Mouse (Mus musculus): ENCODE results near the gene 6430548M08Rik. TPM values are rescaled to one million over a fixed set of nuclear protein-coding genes. Genes with fewer than 3 reads are reported as not detected.
A peak's percentile ranks its signal among the peaks of the same experiment; 100 is the strongest.

Gene 6430548M08Rik
- polyA plus RNA-seq, 1 experiment from 2014 or later, result 32.6 TPM

DNA sequence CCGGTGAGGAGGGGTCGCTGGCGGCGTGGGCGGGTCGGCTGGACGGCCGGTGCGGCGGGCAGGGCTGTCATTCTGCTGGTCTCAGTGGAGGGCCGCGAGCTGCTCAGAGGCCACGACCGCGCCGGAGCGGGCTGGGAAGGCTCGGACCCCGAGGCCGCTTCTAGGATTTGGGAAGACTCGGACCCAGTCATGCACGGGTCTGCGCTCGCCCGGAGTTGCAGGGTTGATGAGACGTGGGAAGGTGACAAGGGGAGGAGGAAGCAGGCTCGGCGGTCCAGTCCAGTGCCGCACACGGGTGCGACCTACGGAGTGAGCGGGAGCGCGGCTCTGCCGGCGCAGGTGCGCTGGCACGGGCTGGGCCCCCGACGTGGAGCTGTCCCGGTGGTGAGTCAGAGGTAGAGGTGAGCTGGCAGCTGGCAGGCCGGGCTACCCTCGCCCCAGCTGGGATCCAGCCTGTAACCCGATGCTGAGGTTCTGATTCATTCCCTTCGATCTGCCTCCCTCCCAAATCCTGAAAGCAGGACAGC is 426 bp downstream of the 6430548M08Rik start:
- Histone ChIP-seq H3K9ac (ENCODE audit: low read depth, low read length) (peak overlapping the region; percentile 93), H3K4me3 (ENCODE audit: low read length) (peak overlapping the region; percentile 84), H3K27ac (ENCODE audit: low read depth, low read length) (peak overlapping the region; percentile 87), H3K9me3 (ENCODE audit: control insufficient read depth, low read length) (no peaks in the 10 kb centered on the region), H3K4me1 (ENCODE audit: control insufficient read depth, insufficient read depth, low read depth, low read length) (peaks cover 6% of the 10 kb centered on the region), H3K36me3 (ENCODE audit: control insufficient read depth, insufficient read depth, low read length) (no peaks in the 10 kb centered on the region), H3K27me3 (replicated peaks; ENCODE audit: control insufficient read depth, insufficient read depth, low read length) (no peaks in the 10 kb centered on the region), H3K4me2 (ENCODE audit: low read length) (peak overlapping the region; percentile 80)
- WGBS, result under 1% methylated on average over 43 of the region's 46 CpGs
- no peak; the same call in 1 of the 2 replicates for ATAC-seq

DNA sequence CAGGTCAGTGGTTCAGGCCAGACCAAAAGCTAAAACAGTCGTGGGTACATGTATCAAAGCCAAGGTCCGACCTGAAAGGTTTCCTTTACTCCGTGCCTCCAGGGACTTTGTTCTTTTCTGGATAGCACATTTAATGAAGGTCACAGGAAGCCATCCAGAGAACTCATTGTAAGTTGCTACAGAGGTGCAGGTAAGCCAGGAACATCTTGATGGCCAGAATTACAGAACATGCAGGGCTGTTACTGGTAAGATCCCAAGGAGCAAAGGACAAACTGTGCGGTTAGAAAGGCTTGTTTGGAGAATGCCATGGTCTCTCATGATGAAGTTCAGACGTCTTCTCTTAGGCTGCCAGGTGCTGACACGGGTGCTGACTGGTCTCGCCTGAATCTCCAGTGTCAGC is 2.6 kb downstream of the 6430548M08Rik start:
- Histone ChIP-seq H3K4me1 (ENCODE audit: control insufficient read depth, insufficient read depth, low read depth, low read length) (peaks cover 6% of the 10 kb centered on the region), H3K4me3 (ENCODE audit: low read length) (no peak overlapping the region), H3K27me3 (replicated peaks; ENCODE audit: control insufficient read depth, insufficient read depth, low read length) (no peaks in the 10 kb centered on the region), H3K9ac (ENCODE audit: low read depth, low read length) (no peak overlapping the region), H3K4me2 (ENCODE audit: low read length) (no peak overlapping the region), H3K9me3 (ENCODE audit: control insufficient read depth, low read length) (no peaks in the 10 kb centered on the region), H3K27ac (ENCODE audit: low read depth, low read length) (no peak overlapping the region), H3K36me3 (ENCODE audit: control insufficient read depth, insufficient read depth, low read length) (no peaks in the 10 kb centered on the region)
- no peak for ATAC-seq
- WGBS, result 73% methylated on average over 7 of the region's 7 CpGs

DNA sequence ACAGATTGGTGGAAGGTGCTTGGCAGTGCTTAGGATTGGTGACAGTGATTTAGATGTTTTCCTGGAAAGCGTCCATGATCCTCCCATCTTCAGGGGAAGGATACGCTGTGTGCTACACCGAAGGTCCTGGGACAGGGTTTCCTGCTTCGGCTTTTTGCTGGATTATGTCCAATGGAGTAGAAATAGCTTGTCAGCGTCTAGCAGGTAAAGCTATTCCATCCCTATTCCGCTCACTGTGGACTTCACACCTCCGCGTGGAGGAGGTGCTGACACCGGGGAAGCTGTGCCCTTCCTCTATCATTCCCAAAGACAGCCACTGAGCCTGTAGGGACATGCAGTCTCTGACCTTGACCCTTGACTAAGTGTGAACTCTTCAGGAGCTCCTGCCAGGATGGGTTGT is 4.2 kb downstream of the 6430548M08Rik start:
- 80% methylated on average over 9 of the region's 9 CpGs for WGBS
- Histone ChIP-seq H3K27ac (ENCODE audit: low read depth, low read length) (no peak overlapping the region), H3K36me3 (ENCODE audit: control insufficient read depth, insufficient read depth, low read length) (no peaks in the 10 kb centered on the region), H3K9me3 (ENCODE audit: control insufficient read depth, low read length) (no peaks in the 10 kb centered on the region), H3K4me1 (ENCODE audit: control insufficient read depth, insufficient read depth, low read depth, low read length) (peaks cover 2% of the 10 kb centered on the region), H3K9ac (ENCODE audit: low read depth, low read length) (no peak overlapping the region), H3K4me3 (ENCODE audit: low read length) (no peak overlapping the region), H3K4me2 (ENCODE audit: low read length) (no peak overlapping the region), H3K27me3 (replicated peaks; ENCODE audit: control insufficient read depth, insufficient read depth, low read length) (no peaks in the 10 kb centered on the region)
- no peak for ATAC-seq

DNA sequence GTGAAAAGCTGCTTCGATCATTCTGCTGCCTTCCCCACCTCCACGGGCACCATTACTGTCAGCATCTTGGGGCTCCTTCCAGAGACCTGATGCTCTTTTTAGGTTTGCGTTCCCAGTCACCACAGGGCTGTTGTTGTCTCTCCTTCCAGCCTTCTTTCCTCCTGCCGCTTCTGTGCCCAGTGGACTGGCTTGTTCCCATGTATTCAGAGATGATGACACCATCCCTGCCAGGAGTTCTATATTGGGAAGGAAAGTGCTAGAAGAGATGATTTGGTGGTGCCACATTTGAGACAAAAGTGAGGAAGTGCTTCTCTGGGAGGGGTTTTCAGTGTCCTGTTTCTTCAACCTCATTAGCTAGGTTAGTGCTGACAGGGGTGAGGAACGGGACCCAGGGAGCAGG is 4.9 kb downstream of the 6430548M08Rik start:
- no peaks in the 10 kb centered on the region; the same call in 1 of the 2 replicates for H3K4me1 ChIP-seq (ENCODE audit: control insufficient read depth, insufficient read depth, low read depth, low read length)
- H3K4me3 ChIP-seq (ENCODE audit: low read length), result no peak overlapping the region
- H3K27ac ChIP-seq (ENCODE audit: low read depth, low read length), result no peak overlapping the region
- WGBS, result 91% methylated on average over 5 of the region's 5 CpGs
- no peak for ATAC-seq
- no peaks in the 10 kb centered on the region for H3K27me3 ChIP-seq (replicated peaks; ENCODE audit: control insufficient read depth, insufficient read depth, low read length)
- no peak overlapping the region for H3K4me2 ChIP-seq (ENCODE audit: low read length)
- H3K9ac ChIP-seq (ENCODE audit: low read depth, low read length), result no peak overlapping the region
- no peaks in the 10 kb centered on the region for H3K9me3 ChIP-seq (ENCODE audit: control insufficient read depth, low read length)
- H3K36me3 ChIP-seq (ENCODE audit: control insufficient read depth, insufficient read depth, low read length), result no peaks in the 10 kb centered on the region

DNA sequence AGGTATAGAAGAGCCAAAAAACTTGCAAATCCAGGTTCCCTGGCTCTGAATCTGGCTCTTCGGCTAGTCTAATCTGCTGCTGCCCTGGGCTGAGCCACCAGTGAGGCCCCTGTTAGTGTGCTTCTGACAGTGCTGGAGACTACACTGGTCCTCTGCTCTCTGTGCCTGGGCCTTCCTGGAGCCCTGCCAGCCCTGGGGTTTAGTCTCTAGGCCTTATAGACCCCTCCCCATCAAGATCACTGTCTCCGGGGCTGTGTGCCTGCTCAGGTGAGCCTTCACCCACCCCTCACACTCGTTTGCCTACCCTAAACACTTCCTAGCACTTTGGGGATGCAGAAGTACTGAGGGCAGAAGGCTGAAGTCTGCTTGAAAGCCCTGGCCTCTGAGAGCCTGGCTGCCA is 5.5 kb downstream of the 6430548M08Rik start:
- H3K9me3 ChIP-seq (ENCODE audit: control insufficient read depth, low read length), result no peaks in the 10 kb centered on the region
- no peaks in the 10 kb centered on the region for H3K27me3 ChIP-seq (replicated peaks; ENCODE audit: control insufficient read depth, insufficient read depth, low read length)
- no peak overlapping the region for H3K4me2 ChIP-seq (ENCODE audit: low read length)
- H3K27ac ChIP-seq (ENCODE audit: low read depth, low read length), result no peak overlapping the region
- no peak overlapping the region for H3K9ac ChIP-seq (ENCODE audit: low read depth, low read length)
- 76% methylated on average over 3 of the region's 3 CpGs for WGBS
- ATAC-seq, result no peak
- H3K4me1 ChIP-seq (ENCODE audit: control insufficient read depth, insufficient read depth, low read depth, low read length), result no peaks in the 10 kb centered on the region; the same call in 1 of the 2 replicates
- no peaks in the 10 kb centered on the region for H3K36me3 ChIP-seq (ENCODE audit: control insufficient read depth, insufficient read depth, low read length)
- no peak overlapping the region for H3K4me3 ChIP-seq (ENCODE audit: low read length)

DNA sequence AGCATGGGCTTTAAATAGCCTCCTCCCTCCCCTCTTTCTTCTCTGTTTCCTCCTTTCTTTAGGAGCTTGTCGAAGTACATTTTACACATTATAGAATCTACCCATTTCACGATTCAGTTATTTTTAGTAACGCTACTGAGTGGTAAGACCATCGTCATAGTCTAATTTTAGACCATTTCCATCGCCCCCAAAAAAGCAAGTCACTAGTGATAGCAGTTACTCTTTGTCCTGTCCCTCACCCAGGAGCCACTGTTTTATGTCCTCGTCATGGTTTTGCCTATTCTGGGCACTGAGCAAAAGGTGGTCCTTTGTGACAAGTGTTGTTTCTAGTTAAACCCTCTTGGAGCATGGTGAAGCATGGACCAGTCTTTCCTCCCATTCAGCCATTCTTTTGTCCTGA is 6.0 kb downstream of the 6430548M08Rik start:
- H3K4me3 ChIP-seq (ENCODE audit: low read length), result no peak overlapping the region
- ATAC-seq, result no peak
- no peaks in the 10 kb centered on the region for H3K9me3 ChIP-seq (ENCODE audit: control insufficient read depth, low read length)
- peaks cover 5% of the 10 kb centered on the region; the same call in 1 of the 2 replicates for H3K4me1 ChIP-seq (ENCODE audit: control insufficient read depth, insufficient read depth, low read depth, low read length)
- H3K27me3 ChIP-seq (replicated peaks; ENCODE audit: control insufficient read depth, insufficient read depth, low read length), result no peaks in the 10 kb centered on the region
- no peak overlapping the region for H3K27ac ChIP-seq (ENCODE audit: low read depth, low read length)
- H3K36me3 ChIP-seq (ENCODE audit: control insufficient read depth, insufficient read depth, low read length), result no peaks in the 10 kb centered on the region
- no peak overlapping the region for H3K9ac ChIP-seq (ENCODE audit: low read depth, low read length)
- 82% methylated on average over 6 of the region's 6 CpGs for WGBS
- no peak overlapping the region for H3K4me2 ChIP-seq (ENCODE audit: low read length)

DNA sequence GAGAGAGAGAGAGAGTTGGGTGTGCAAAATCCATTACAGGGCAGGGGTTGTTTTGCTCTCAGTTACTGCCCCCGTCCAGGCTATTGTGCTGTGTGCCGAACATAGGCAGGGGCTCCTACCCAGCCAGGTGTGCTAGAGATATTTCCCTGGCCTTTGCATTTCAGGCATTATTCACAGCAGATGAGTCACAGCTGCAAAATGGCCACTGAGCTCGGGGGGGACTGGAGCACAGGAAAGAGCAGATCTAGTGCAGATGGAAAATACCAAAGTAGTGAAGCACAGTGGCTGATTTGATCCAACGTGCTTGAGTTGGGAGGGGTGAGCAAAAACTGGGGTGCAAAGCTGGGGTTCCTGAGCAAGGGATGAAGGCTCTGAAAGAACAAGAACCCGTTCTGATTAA is 7.0 kb downstream of the 6430548M08Rik start:
- H3K9me3 ChIP-seq (ENCODE audit: control insufficient read depth, low read length), result no peaks in the 10 kb centered on the region
- WGBS, result 70% methylated on average over 5 of the region's 5 CpGs
- no peak overlapping the region for H3K4me3 ChIP-seq (ENCODE audit: low read length)
- no peak overlapping the region for H3K9ac ChIP-seq (ENCODE audit: low read depth, low read length)
- H3K27me3 ChIP-seq (replicated peaks; ENCODE audit: control insufficient read depth, insufficient read depth, low read length), result no peaks in the 10 kb centered on the region
- H3K36me3 ChIP-seq (ENCODE audit: control insufficient read depth, insufficient read depth, low read length), result no peaks in the 10 kb centered on the region
- no peak overlapping the region for H3K27ac ChIP-seq (ENCODE audit: low read depth, low read length)
- peaks cover 6% of the 10 kb centered on the region; the same call in 1 of the 2 replicates for H3K4me1 ChIP-seq (ENCODE audit: control insufficient read depth, insufficient read depth, low read depth, low read length)
- no peak for ATAC-seq
- no peak overlapping the region for H3K4me2 ChIP-seq (ENCODE audit: low read length)

DNA sequence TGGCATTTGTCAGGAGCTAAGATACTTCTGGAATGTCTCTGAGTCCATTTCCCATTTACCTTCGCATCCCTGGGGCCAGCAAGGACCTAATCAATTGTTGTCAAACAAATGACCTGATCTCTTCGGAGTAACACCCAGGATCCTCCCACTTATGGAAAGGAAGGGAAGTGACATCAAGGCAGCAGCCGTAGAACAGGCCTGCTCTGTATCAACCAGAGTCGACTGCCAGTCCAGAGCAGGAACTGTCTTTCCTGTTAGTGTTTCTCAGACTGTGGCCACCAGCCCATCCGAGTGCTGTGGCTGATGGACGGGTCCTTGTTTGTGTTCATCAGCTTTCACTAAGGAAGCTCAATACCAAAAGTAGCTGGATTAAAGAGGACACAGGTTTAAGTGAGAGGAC is 10.3 kb downstream of the 6430548M08Rik start:
- no peak overlapping the region for H3K9ac ChIP-seq (ENCODE audit: low read depth, low read length)
- no peak overlapping the region for H3K4me2 ChIP-seq (ENCODE audit: low read length)
- H3K27me3 ChIP-seq (replicated peaks; ENCODE audit: control insufficient read depth, insufficient read depth, low read length), result no peaks in the 10 kb centered on the region
- H3K4me1 ChIP-seq (ENCODE audit: control insufficient read depth, insufficient read depth, low read depth, low read length), result peaks cover 18% of the 10 kb centered on the region
- 56% methylated on average over 6 of the region's 6 CpGs for WGBS
- no peak overlapping the region for H3K4me3 ChIP-seq (ENCODE audit: low read length)
- H3K9me3 ChIP-seq (ENCODE audit: control insufficient read depth, low read length), result no peaks in the 10 kb centered on the region
- no peaks in the 10 kb centered on the region for H3K36me3 ChIP-seq (ENCODE audit: control insufficient read depth, insufficient read depth, low read length)
- no peak for ATAC-seq
- H3K27ac ChIP-seq (ENCODE audit: low read depth, low read length), result no peak overlapping the region

DNA sequence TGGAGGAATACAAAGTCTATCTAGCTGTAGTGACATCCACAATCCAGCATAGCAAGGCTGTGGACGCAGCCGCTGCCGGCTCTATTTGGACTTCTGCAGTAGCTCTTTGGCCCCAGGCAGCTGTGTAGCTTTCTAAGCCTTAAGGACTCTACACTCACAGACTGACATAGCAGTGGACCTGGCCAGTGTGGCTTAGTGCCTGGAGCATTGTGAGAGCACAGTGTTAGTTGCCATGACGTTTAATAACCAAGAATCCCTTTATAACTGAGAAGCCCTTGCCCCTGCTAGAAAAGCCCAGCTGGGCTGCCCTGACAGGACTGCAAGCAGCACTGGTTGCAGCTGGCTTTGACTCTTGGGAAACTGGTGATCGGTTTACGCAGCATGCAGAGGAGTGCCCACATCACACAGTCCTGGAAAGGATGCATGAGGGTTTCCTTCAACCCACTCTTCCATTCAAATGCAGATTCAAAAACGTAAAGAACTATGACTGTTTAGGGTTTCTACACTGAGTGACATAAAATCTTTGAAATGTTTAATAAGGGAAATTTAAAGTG is 11.0 kb downstream of the 6430548M08Rik start:
- WGBS, result 39% methylated on average over 7 of the region's 7 CpGs
- ATAC-seq, result peak; percentile 74; the same call in 1 of the 2 replicates
- no peak overlapping the region for H3K9ac ChIP-seq (ENCODE audit: low read depth, low read length)
- H3K4me3 ChIP-seq (ENCODE audit: low read length), result no peak overlapping the region
- H3K36me3 ChIP-seq (ENCODE audit: control insufficient read depth, insufficient read depth, low read length), result no peaks in the 10 kb centered on the region
- H3K4me1 ChIP-seq (ENCODE audit: control insufficient read depth, insufficient read depth, low read depth, low read length), result peaks cover 18% of the 10 kb centered on the region
- H3K9me3 ChIP-seq (ENCODE audit: control insufficient read depth, low read length), result no peaks in the 10 kb centered on the region
- no peak overlapping the region for H3K4me2 ChIP-seq (ENCODE audit: low read length)
- H3K27ac ChIP-seq (ENCODE audit: low read depth, low read length), result peak overlapping the region; percentile 20; the same call in 1 of the 2 replicates
- H3K27me3 ChIP-seq (replicated peaks; ENCODE audit: control insufficient read depth, insufficient read depth, low read length), result no peaks in the 10 kb centered on the region
